Mouse (Mus musculus): ENCODE measurements around the gene Sfxn2.

DNA sequence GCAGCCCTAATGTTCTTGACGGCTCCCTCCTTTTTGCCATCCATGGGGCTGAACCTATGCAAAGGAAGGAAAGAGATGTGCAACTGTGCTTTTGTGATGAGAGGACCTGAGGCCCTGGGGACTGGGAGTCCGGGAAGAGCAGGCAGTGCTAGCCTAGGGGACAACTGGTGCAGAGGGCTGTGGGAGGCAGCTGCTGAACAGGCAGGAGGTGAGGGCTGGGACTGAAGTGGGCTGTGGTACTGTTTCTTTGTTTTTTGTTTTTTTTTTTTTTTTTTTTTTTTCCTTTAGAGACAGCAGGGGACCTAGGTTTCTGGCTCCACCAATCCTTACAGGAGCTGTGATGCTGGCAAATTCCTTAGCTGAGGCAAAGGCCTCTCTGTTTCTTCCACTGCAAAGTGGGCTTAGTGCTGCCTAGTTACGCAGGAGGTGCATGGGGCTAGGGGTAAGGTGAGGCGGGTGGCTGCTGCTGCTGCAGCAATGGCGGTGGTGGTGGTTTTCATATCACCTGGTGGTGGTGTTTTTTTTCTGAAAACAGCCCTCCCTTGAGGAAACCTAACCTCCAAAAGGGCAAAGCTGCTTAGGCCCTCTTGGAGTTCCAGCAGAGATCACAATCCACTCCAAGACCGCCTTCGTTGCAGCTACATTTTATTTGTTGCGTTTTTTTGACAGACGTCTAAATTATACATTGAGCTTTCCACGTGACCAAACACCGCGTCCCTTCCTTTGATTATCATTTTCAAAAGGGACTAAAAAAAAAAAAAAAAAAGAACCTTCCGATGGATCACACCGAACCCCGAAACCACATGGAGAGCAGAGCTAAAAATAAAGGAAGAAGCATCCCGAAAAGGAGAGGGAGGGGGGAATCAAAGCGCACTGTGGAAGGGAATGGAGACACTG lies 45.3 kb upstream of the Sfxn2 start:
- TF ChIP-seq CTCF (IDR thresholded peaks at IDR 0.05; ENCODE audit: low read depth) (no peak), EP300 (optimal IDR thresholded peaks at IDR 0.05) (no peak)

Measured in stomach, postnatal 0 days (tissue).